ENCODE assay signal across 9 mouse cellular contexts in genomic region chr5:4918376-4918775, GRCm38 (mm10).
DNase-seq lines count a peak whose midpoint lies in the region; ATAC-seq and TF ChIP-seq lines count a peak whose summit lies in the region.
"Had no signal": no experiment of that assay in that cellular context is flagged by ENCODE, and none has a peak within 500 bp of the region (broad histone marks: within the 10 kb centered on the region; RNA-seq: fewer than 3 reads in every experiment).

No protein-coding gene starts in this region.

- no peaks in the 10 kb centered on the region for H3K36me3 ChIP-seq in kidney, postnatal 0 days (ENCODE audit: insufficient read depth, low read length)
- H3K36me3 ChIP-seq: stomach, embryonic 15.5 days had no signal

- DNase-seq in heart, adult 18-20 months, result peak; percentile 48 to 80
- DNase-seq in heart, adult 11 months, result no peak
- peak; percentile 88 for DNase-seq in NIH3T3 (ENCODE audit: low read depth)
- peak; percentile 72 for DNase-seq in cerebellum, adult 8-10 months
- peak; percentile 76 for DNase-seq in forelimb bud, embryonic 11.5 days (ENCODE audit: low read depth, low spot score)
- peak; percentile 92 for DNase-seq in kidney, postnatal 0 days (ENCODE audit: low spot score)
- DNase-seq in lung, adult 2 months, result peak; percentile 43
- peak; percentile 88 for DNase-seq in retina, embryonic 14.5 days (ENCODE audit: low spot score)

- no peak overlapping the region for H3K4me3 ChIP-seq in kidney, postnatal 0 days (replicated peaks; ENCODE audit: low read depth, low read length)
- no peak overlapping the region for H3K4me3 ChIP-seq in lung, adult 2 months (replicated peaks; ENCODE audit: extremely low read depth, low read depth, low read length)
- H3K4me3 ChIP-seq: stomach, embryonic 15.5 days had no signal

- no peak for TF ChIP-seq POLR2A in lung, adult 2 months (IDR thresholded peaks at IDR 0.05; ENCODE audit: borderline replicate concordance, extremely low read depth, low read depth, low read length)

- H3K4me1 ChIP-seq in kidney, postnatal 0 days (replicated peaks; ENCODE audit: insufficient read depth, low read length), result no peaks in the 10 kb centered on the region
- no peaks in the 10 kb centered on the region for H3K4me1 ChIP-seq in lung, adult 2 months (ENCODE audit: control insufficient read depth, insufficient read depth, low read length)
- H3K4me1 ChIP-seq: stomach, embryonic 15.5 days had no signal

- no peak overlapping the region for H3K27ac ChIP-seq in kidney, postnatal 0 days
- H3K27ac ChIP-seq: stomach, embryonic 15.5 days had no signal

- no peak overlapping the region for H3K4me2 ChIP-seq in kidney, postnatal 0 days (ENCODE audit: low read length)
- H3K4me2 ChIP-seq: stomach, embryonic 15.5 days had no signal

- H3K9ac ChIP-seq in kidney, postnatal 0 days (ENCODE audit: low read depth, low read length), result no peak overlapping the region
- H3K9ac ChIP-seq: stomach, embryonic 15.5 days had no signal

- peak; percentile 94 for TF ChIP-seq CTCF in kidney, postnatal 0 days (IDR thresholded peaks at IDR 0.05; ENCODE audit: low read depth)
- peak; percentile 82 for TF ChIP-seq CTCF in lung, adult 2 months (IDR thresholded peaks at IDR 0.05; ENCODE audit: insufficient read depth, low read length)

- no peak for ATAC-seq in kidney, postnatal 0 days (replicated peaks; ENCODE audit: low FRiP score, low read depth)

- H3K9me3 ChIP-seq in kidney, postnatal 0 days (replicated peaks; ENCODE audit: low read length), result no peaks in the 10 kb centered on the region
- H3K9me3 ChIP-seq: stomach, embryonic 15.5 days had no signal

- no peaks in the 10 kb centered on the region for H3K27me3 ChIP-seq in kidney, postnatal 0 days (ENCODE audit: insufficient read depth, low read length)
- H3K27me3 ChIP-seq: stomach, embryonic 15.5 days had no signal

- WGBS in kidney, postnatal 0 days, result 4% methylated on average over 6 of the region's 6 CpGs
- 6% methylated on average over 6 of the region's 6 CpGs for WGBS in lung, adult 2 months
